Mouse (Mus musculus): Measurements from ENCODE around the gene Olfr610.
"Not testable (repeated sequence)": the region's sequence is repeated elsewhere in the genome, so short reads cannot be mapped to it uniquely, and the experiment has no call there.

Olfr610 gene

DNA sequence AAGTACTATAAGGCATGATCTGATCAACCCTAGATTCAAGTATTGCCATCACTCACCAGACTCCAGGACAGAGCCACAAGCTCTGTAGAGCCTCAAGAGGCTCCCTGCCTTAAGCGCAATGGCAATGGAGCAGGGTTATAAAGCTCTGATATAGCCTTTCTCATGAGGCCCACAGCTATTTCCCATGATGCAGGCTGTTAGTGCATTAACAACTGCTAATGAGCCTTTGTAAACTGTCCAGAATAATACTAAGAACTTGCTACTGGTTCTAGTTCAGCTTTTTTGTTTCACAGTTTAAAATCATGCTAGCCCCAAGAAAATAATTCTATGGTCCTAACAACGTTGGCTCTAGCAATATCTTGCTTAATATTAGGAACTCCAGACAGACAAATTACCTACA lies at the start of gene Olfr610:
TSS of gene Olfr610 (minus strand) at position 101 of the 400 bp plus-strand sequence.
- DNase-seq, result no peak

DNA sequence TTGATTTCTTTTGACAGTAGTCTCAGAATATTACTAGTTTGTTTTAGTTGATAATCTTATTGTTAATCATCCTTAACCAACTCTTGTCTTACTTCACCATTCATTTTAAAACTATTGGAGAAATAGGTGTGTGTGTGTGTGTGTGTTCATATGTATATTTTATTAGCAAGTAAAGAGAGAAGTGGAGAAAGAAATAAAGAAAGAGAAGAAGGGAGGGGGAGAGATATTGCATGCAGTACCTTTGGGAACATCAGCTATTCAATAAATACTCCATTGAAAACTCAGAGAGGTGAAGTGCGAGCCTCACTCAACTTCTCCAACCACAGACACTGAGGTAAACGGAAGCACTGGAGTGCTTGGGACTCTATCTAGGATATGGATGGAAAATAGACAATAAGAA lies 43.9 kb upstream of the Olfr610 start, which contains the start of gene Olfr615:
TSS of gene Olfr615 (plus strand) at position 301 of the 400 bp plus-strand sequence.
- no peak for DNase-seq

DNA sequence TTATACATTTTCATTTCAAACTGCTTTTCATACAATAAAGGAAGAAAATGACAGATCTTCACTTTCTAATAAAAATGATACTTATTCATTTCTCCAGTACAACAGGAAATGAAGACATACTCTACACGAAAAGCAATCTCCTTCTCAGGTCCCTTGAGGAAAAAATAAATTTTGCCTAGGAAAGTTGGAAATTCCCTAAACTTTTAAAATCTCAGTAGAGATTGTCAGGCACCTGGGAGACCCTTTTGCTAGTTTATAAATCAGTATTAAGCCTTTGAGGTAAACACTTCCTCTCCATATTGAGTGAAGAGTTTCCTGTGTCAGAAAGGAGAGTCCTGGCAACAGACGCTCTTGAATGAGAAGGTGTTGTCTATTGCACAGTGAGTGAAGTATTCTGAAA lies 35.9 kb upstream of the Olfr610 start, which contains the start of gene Olfr613:
TSS of gene Olfr613 (plus strand) at position 301 of the 400 bp plus-strand sequence.
- DNase-seq, result no peak

DNA sequence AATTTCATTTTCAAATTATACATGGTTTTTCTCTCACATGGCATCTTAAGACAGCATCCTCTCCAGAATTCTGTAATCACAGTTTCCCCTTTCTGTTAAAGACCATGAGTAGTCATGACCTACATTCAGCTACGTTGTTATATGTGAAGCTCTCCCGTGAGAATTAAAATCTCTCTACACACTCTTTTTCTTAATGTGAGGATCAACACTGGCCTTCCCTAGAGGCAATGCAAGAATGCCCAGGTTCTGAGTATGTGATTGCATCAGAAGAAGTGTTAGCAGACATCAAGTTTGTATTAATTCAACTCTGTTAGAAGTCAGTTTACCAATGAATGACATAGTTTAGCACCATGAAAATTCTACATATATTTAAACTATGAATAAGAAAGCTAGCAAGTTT lies 30.7 kb upstream of the Olfr610 start, which contains the start of gene Olfr612:
TSS of gene Olfr612 (minus strand) at position 101 of the 400 bp plus-strand sequence.
- DNase-seq, result not testable (repeated sequence)

DNA sequence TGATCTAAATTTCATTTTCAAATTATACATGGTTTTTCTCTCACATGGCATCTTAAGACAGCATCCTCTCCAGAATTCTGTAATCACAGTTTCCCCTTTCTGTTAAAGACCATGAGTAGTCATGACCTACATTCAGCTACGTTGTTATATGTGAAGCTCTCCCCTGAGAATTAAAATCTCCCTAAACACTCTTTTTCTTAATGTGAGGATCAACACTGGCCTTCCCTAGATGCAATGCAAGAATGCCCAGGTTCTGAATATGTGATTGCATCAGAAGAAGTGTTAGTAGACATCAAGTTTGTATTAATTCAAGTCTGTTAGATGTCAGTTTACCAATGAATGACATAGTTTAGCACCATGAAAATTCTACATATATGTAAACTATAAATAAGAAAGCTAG lies 8.8 kb upstream of the Olfr610 start, which contains the start of gene Olfr611:
TSS of gene Olfr611 (minus strand) at position 101 of the 400 bp plus-strand sequence.
- DNase-seq, result not testable (repeated sequence)

DNA sequence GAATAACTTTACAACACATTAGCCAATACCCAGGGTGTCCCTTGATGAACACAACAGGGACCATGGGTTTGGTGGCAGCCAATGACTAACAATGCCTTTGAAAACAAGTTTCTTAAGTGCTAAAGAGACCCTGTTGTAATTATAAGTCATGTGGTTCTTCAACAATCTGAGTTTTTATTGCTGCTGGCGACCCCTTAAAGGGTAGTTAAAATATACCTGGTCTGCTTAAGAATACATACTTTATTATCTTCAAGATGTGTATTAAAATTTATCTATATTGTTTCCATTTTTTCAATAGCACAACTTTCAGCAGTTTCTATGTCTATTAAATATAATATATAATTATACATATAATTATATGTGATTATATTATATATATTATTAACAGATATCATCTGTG lies 14.0 kb downstream of the Olfr610 start, which contains the start of gene Olfr609:
TSS of gene Olfr609 (minus strand) at position 101 of the 400 bp plus-strand sequence.
- no peak for DNase-seq

DNA sequence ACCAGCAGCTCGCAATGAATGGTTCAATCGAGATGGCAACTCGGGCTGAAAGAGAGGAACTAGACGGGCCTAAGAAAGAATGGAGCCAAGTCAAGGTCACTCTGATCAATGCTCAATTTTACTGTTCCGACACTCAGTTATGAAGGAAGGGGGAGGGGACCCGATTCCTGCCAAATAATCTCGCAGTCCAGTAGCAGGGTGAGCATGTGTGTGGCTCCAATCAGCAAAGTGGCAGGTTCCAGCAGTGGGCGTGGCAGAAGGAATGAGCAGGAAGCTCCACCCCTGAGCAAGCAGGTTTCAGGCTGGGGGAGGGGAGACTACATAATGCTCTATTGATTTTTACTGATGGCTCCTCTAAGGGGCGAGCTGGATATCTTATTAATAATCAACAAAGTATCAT lies 34.8 kb downstream of the Olfr610 start:
- not testable (repeated sequence) for DNase-seq

DNA sequence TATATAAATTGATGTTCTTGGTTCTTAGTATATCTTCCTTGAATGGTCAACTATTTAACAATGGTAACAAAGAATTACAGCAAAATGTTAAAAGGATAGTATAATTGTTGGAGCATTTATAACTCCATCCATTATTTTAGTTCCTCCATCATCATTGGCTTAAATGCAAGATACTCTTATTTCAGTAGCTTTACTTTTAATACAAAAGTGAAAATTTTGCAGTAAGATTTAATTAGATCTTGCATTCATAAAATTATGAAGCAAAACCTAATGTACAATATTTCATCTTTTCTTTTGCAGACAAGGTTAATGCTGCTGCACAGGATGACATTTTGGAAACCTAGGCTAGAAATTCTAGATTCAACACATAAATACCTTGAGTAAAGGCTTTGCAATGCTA lies 42.3 kb downstream of the Olfr610 start, which contains the start of gene Olfr608:
TSS of gene Olfr608 (plus strand) at position 301 of the 400 bp plus-strand sequence.
- DNase-seq, result no peak

DNA sequence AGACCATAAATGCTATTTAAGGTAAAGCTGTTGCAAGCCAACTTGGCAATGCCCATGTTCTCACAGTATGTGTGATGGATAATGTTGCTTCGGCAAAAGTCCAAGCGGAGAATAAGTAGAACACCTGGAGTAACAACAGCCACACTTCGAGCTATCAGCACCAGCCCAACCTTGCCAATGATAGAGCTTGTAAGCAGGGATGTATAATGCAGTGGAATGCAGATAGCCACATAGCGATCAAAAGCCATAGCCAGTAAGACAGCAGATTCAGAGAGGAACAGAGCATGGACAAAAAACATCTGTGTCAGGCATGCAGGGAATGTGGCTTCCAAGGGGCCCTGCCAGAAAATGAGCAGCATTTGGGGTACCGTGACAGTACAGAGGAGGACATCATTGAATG lies 51.3 kb downstream of the Olfr610 start:
- DNase-seq, result no peak

Measured in kidney, adult 18-20 months (tissue).